Comparison of ENCODE assay signal across 27 mouse cellular contexts in genomic region chr3:137652853-137653252, GRCm38 (mm10). TPM values are rescaled to one million over a fixed set of nuclear protein-coding genes. Genes with fewer than 3 reads are reported as not detected.
DNase-seq lines count a peak whose midpoint lies in the region; ATAC-seq and TF ChIP-seq lines count a peak whose summit lies in the region.
"Had no signal": no experiment of that assay in that cellular context is flagged by ENCODE, and none has a peak within 500 bp of the region (broad histone marks: within the 10 kb centered on the region; RNA-seq: fewer than 3 reads in every experiment).

No protein-coding gene starts in this region.

- H3K4me3 ChIP-seq in midbrain, embryonic 11.5 days (ENCODE audit: low read depth, low read length), result no peak overlapping the region
- H3K4me3 ChIP-seq in midbrain, embryonic 14.5 days (replicated peaks; ENCODE audit: low read depth, low read length), result no peak overlapping the region
- no peak overlapping the region for H3K4me3 ChIP-seq in CH12.LX (replicated peaks in 1 of 3; ENCODE audit: low read depth in 2 of 3, low read length in 2 of 3, poor library complexity in 1 of 3)
- H3K4me3 ChIP-seq in limb, embryonic 10.5 days, result no peak overlapping the region
- H3K4me3 ChIP-seq in forebrain, embryonic 14.5 days (ENCODE audit: low read depth, low read length), result no peak overlapping the region

- no peak overlapping the region for H3K9ac ChIP-seq in midbrain, embryonic 11.5 days (ENCODE audit: low read length)
- no peak overlapping the region for H3K9ac ChIP-seq in midbrain, embryonic 14.5 days (replicated peaks; ENCODE audit: low read length)
- no peak overlapping the region for H3K9ac ChIP-seq in CH12.LX (ENCODE audit: insufficient read depth, low read depth)
- H3K9ac ChIP-seq in forebrain, embryonic 14.5 days (ENCODE audit: low read length), result no peak overlapping the region

- no peaks in the 10 kb centered on the region for H3K36me3 ChIP-seq in midbrain, embryonic 11.5 days (ENCODE audit: control insufficient read depth, insufficient read depth, low read length)
- no peaks in the 10 kb centered on the region for H3K36me3 ChIP-seq in midbrain, embryonic 14.5 days (ENCODE audit: control insufficient read depth, insufficient read depth, low read length)
- H3K36me3 ChIP-seq in CH12.LX (replicated peaks in 1 of 2; ENCODE audit: control insufficient read depth in 1 of 2, insufficient read depth in 1 of 2, low read length in 1 of 2), result no peaks in the 10 kb centered on the region
- no peaks in the 10 kb centered on the region for H3K36me3 ChIP-seq in limb, embryonic 10.5 days
- no peaks in the 10 kb centered on the region for H3K36me3 ChIP-seq in splenic B cell, adult 2 months (ENCODE audit: control insufficient read depth, insufficient read depth, low read length, poor library complexity, severe bottlenecking)
- no peaks in the 10 kb centered on the region for H3K36me3 ChIP-seq in forebrain, embryonic 14.5 days (ENCODE audit: control insufficient read depth, insufficient read depth, low read length)
- H3K36me3 ChIP-seq: G1E had no signal

- no peaks in the 10 kb centered on the region for H3K79me2 ChIP-seq in CH12.LX (replicated peaks; ENCODE audit: control insufficient read depth, extremely low read depth, insufficient read depth, poor library complexity, severe bottlenecking)

- ATAC-seq in midbrain, embryonic 11.5 days (ENCODE audit: low FRiP score), result no peak
- ATAC-seq in midbrain, embryonic 14.5 days (ENCODE audit: low FRiP score, low TSS enrichment), result no peak
- no peak for ATAC-seq in forebrain, embryonic 14.5 days
- ATAC-seq: activated CD4-positive, CD25-positive, alpha-beta regulatory T cell, adult 4 months; CD4-positive, CD25-positive, alpha-beta regulatory T cell, adult 4 months; Patski had no signal

- no peaks in the 10 kb centered on the region for H3K27me3 ChIP-seq in midbrain, embryonic 11.5 days (ENCODE audit: control insufficient read depth, insufficient read depth, low read length)
- H3K27me3 ChIP-seq in midbrain, embryonic 14.5 days (ENCODE audit: control insufficient read depth, insufficient read depth, low read length), result no peaks in the 10 kb centered on the region
- H3K27me3 ChIP-seq in CH12.LX (replicated peaks), result no peaks in the 10 kb centered on the region
- no peaks in the 10 kb centered on the region for H3K27me3 ChIP-seq in limb, embryonic 10.5 days (ENCODE audit: low read depth, poor library complexity, severe bottlenecking)
- H3K27me3 ChIP-seq in splenic B cell, adult 2 months (ENCODE audit: control insufficient read depth, insufficient read depth, low read length, poor library complexity, severe bottlenecking), result no peaks in the 10 kb centered on the region
- no peaks in the 10 kb centered on the region for H3K27me3 ChIP-seq in forebrain, embryonic 14.5 days (replicated peaks; ENCODE audit: control insufficient read depth, insufficient read depth, low read length)
- H3K27me3 ChIP-seq: Patski had no signal

- TF ChIP-seq RAD21 in CH12.LX (IDR thresholded peaks at IDR 0.05; ENCODE audit: low read depth, low read length), result no peak; the same call in 1 of the 2 replicates

- no peak for TF ChIP-seq POLR2A in CH12.LX (IDR thresholded peaks at IDR 0.05; ENCODE audit: low read depth, low read length)

- H3K4me2 ChIP-seq in midbrain, embryonic 11.5 days, result no peak overlapping the region
- H3K4me2 ChIP-seq in midbrain, embryonic 14.5 days (ENCODE audit: low read length), result no peak overlapping the region
- no peak overlapping the region for H3K4me2 ChIP-seq in CH12.LX (ENCODE audit: insufficient read depth, low read depth, poor library complexity, severe bottlenecking)
- H3K4me2 ChIP-seq in forebrain, embryonic 14.5 days (ENCODE audit: low read length), result no peak overlapping the region

- dilution Hi-C loops in CH12.LX (cut with MboI; ENCODE audit: extremely low pct_ligation_motif_present, extremely low pct_unique_long_range_greater_than_20kb, low sequenced_read_pairs), result no loop called here

- in situ Hi-C loops in CH12.LX (cut with MboI; ENCODE audit: low pct_ligation_motif_present, low pct_unique_long_range_greater_than_20kb, low sequenced_read_pairs), result no loop called here

- 92% methylated on average over 2 of the region's 2 CpGs for WGBS in midbrain, embryonic 11.5 days
- 89% methylated on average over 2 of the region's 2 CpGs for WGBS in midbrain, embryonic 14.5 days
- WGBS in limb, embryonic 10.5 days, result 92% methylated on average over 2 of the region's 2 CpGs
- 93% methylated on average over 2 of the region's 2 CpGs for WGBS in forebrain, embryonic 14.5 days

- no peak for TF ChIP-seq CTCF in CH12.LX (conservative IDR thresholded peaks at IDR 0.05 in 1 of 2, IDR thresholded peaks at IDR 0.05 in 1 of 2; ENCODE audit: low read depth in 2 of 2, low read length in 2 of 2)

- no peak overlapping the region for H3K27ac ChIP-seq in midbrain, embryonic 11.5 days (ENCODE audit: low read depth, low read length)
- H3K27ac ChIP-seq in midbrain, embryonic 14.5 days (replicated peaks; ENCODE audit: low read depth, low read length), result no peak overlapping the region
- H3K27ac ChIP-seq in CH12.LX (ENCODE audit: insufficient read depth, low read depth), result no peak overlapping the region
- no peak overlapping the region for H3K27ac ChIP-seq in limb, embryonic 10.5 days
- H3K27ac ChIP-seq in forebrain, embryonic 14.5 days (ENCODE audit: low read depth, low read length), result no peak overlapping the region

- DNase-seq in midbrain, embryonic 11.5 days (ENCODE audit: low spot score, missing footprints), result peak; percentile 53
- DNase-seq in midbrain, embryonic 14.5 days, result no peak
- DNase-seq in CH12.LX (ENCODE audit: extremely low read depth), result peak; percentile 69
- peak; percentile 7 for DNase-seq in limb, embryonic 10.5 days (ENCODE audit: low spot score)
- peak; percentile 8 for DNase-seq in splenic B cell, adult 2 months (ENCODE audit: low read depth, low spot score)
- no peak for DNase-seq in forebrain, embryonic 14.5 days (ENCODE audit: low spot score)
- DNase-seq in yolk sac, embryonic 10.5 days (ENCODE audit: low spot score), result no peak
- DNase-seq in heart, postnatal 36 days, result no peak
- DNase-seq: adrenal gland, adult 2 months; adrenal gland, adult 8-10 months; adrenal gland, postnatal 10 days; adrenal gland, postnatal 14 days; adrenal gland, postnatal 25 days; adrenal gland, postnatal 36 days; B cell, adult 2 months; cerebellum, adult 11 months; cerebellum, adult 11-12 months; cerebellum, adult 18-20 months had no signal

- H3K9me3 ChIP-seq in midbrain, embryonic 11.5 days (ENCODE audit: control insufficient read depth, low read length), result no peaks in the 10 kb centered on the region
- H3K9me3 ChIP-seq in midbrain, embryonic 14.5 days (ENCODE audit: control insufficient read depth, low read length), result no peaks in the 10 kb centered on the region
- no peaks in the 10 kb centered on the region for H3K9me3 ChIP-seq in CH12.LX (replicated peaks; ENCODE audit: low read length)
- H3K9me3 ChIP-seq in limb, embryonic 10.5 days (replicated peaks), result no peaks in the 10 kb centered on the region
- H3K9me3 ChIP-seq in forebrain, embryonic 14.5 days (replicated peaks; ENCODE audit: control insufficient read depth, low read length), result no peaks in the 10 kb centered on the region
- H3K9me3 ChIP-seq: G1E had no signal

- no peaks in the 10 kb centered on the region for H3K4me1 ChIP-seq in midbrain, embryonic 11.5 days (ENCODE audit: control insufficient read depth, insufficient read depth, low read length)
- H3K4me1 ChIP-seq in midbrain, embryonic 14.5 days (ENCODE audit: control insufficient read depth, insufficient read depth, low read length), result no peaks in the 10 kb centered on the region
- H3K4me1 ChIP-seq in CH12.LX (ENCODE audit: control insufficient read depth in 1 of 2, insufficient read depth in 2 of 2), result peaks cover 6 to 27% of the 10 kb centered on the region in 2 experiments
- H3K4me1 ChIP-seq in limb, embryonic 10.5 days, result peaks cover 2% of the 10 kb centered on the region
- H3K4me1 ChIP-seq in forebrain, embryonic 14.5 days (ENCODE audit: control insufficient read depth, insufficient read depth, low read length), result no peaks in the 10 kb centered on the region

- no peak for TF ChIP-seq EP300 in CH12.LX (IDR thresholded peaks at IDR 0.05; ENCODE audit: low read length)

- intact Hi-C loops in heart, postnatal 36 days (cut with DNase I), result no loop called here

TF ChIP-seq in CH12.LX, 34 proteins besides CTCF, POLR2A, EP300 and RAD21:
- TF ChIP-seq ETS1 (conservative IDR thresholded peaks at IDR 0.05; ENCODE audit: low read depth, low read length), result peak; percentile 52
- TF ChIP-seq IRF4 (IDR thresholded peaks at IDR 0.05; ENCODE audit: low read depth, low read length), result no peak
- TF ChIP-seq BHLHE40 (IDR thresholded peaks at IDR 0.05; ENCODE audit: low read depth, low read length), result peak; percentile 71

RNA-seq across cellular contexts. Expression of gene Gm21962, which starts 18.5 kb away (rescaled TPM):
- polyA plus RNA-seq in midbrain, embryonic 11.5 days (2014; fragmentation: Nextera tagmentation; extraction: Ambion mirVana), result not detected in 2 replicates
- polyA plus RNA-seq in midbrain, embryonic 14.5 days (2014; fragmentation: Nextera tagmentation; extraction: Ambion mirVana), result not detected in 2 replicates
- not detected in 2 replicates for total RNA-seq in CH12.LX (2012; rRNA removed)
- not detected in 2 replicates for total RNA-seq in CH12.LX (2014; rRNA removed)
- not detected in 2 replicates for polyA plus RNA-seq in CH12.LX (2012; ENCODE audit: insufficient read length, low read depth)
- polyA plus RNA-seq in limb, embryonic 10.5 days (2016; fragmentation: Nextera tagmentation; extraction: Ambion mirVana), result not detected in 2 replicates
- polyA plus RNA-seq in forebrain, embryonic 14.5 days (2014; fragmentation: Nextera tagmentation; extraction: Ambion mirVana), result not detected in 2 replicates
- not detected for total RNA-seq in heart, postnatal 36 days (2021)
- total RNA-seq: adrenal gland, adult 18-20 months; adrenal gland, adult 2 months; adrenal gland, adult 8-10 months; adrenal gland, postnatal 10 days; adrenal gland, postnatal 14 days; adrenal gland, postnatal 25 days; adrenal gland, postnatal 36 days; adrenal gland, postnatal 4 days; MEL had no signal
- polyA plus RNA-seq: activated CD4-positive, CD25-positive, alpha-beta regulatory T cell, adult 4 months; adrenal gland, adult 2 months; brain, embryonic 14.5 days; C2C12; CD4-positive, CD25-positive, alpha-beta regulatory T cell, adult 4 months; G1E; Patski had no signal

RNA-seq across cellular contexts. Expression of gene Ddit4l, which starts 31.4 kb away (rescaled TPM):
- 13.7 and 16.8 TPM in 2 replicates for polyA plus RNA-seq in midbrain, embryonic 11.5 days (2014; fragmentation: Nextera tagmentation; extraction: Ambion mirVana)
- polyA plus RNA-seq in midbrain, embryonic 14.5 days (2014; fragmentation: Nextera tagmentation; extraction: Ambion mirVana), result 3.2 and 6.5 TPM in 2 replicates
- total RNA-seq in CH12.LX (2012; rRNA removed) (1.3 and 2.6 TPM in 2 replicates), CH12.LX (2014; rRNA removed) (2.2 and 2.8 TPM in 2 replicates)
- polyA plus RNA-seq in CH12.LX (2012; ENCODE audit: insufficient read length, low read depth), result 10.3 and 11.3 TPM in 2 replicates
- 3.8 and 6.3 TPM in 2 replicates for polyA plus RNA-seq in limb, embryonic 10.5 days (2016; fragmentation: Nextera tagmentation; extraction: Ambion mirVana)
- polyA plus RNA-seq in forebrain, embryonic 14.5 days (2014; fragmentation: Nextera tagmentation; extraction: Ambion mirVana), result 8.3 and 10.8 TPM in 2 replicates
- 1 to 10 TPM; 1.6 to 3.3 TPM for total RNA-seq in heart, postnatal 36 days (2021)
- total RNA-seq: MEL had no signal
- polyA plus RNA-seq: CD4-positive, CD25-positive, alpha-beta regulatory T cell, adult 4 months; G1E had no signal

Comparison
In these comparisons a context has a peak if more than half of its experiments do, and no peak if none do; other contexts are left out.
1. DNase-seq: peak in midbrain, embryonic 11.5 days (single experiment), CH12.LX (single experiment), limb, embryonic 10.5 days (single experiment) and splenic B cell, adult 2 months (single experiment); none in midbrain, embryonic 14.5 days (single experiment), forebrain, embryonic 14.5 days (single experiment), yolk sac, embryonic 10.5 days (single experiment) and heart, postnatal 36 days (0 of 2).